Mouse (Mus musculus) embryonic facial prominence, embryonic 10.5 days (tissue): Measurements from ENCODE around the gene Trmt5. TPM values are rescaled to one million over a fixed set of nuclear protein-coding genes. Genes with fewer than 3 reads are reported as not detected.

Source experiments
- DNase-seq: peaks from one replicate; pipeline ENCODE4 v3.0.0-alpha.2; 2017; ENCODE audit warnings: low spot score
- H3K27ac ChIP-seq: fragments of 300-500 bp; sonication (generic); replicated peaks from 2 replicates; pipeline ENCODE4 v1.5.1; 2016; ENCODE audit warnings: mild to moderate bottlenecking
- H3K27me3 ChIP-seq: fragments of 300-500 bp; sonication (generic); replicated peaks from 2 replicates; pipeline ENCODE4 v1.6.1; 2016; ENCODE audit warnings: low read depth, mild to moderate bottlenecking; ENCODE audit not compliant: poor library complexity, severe bottlenecking
- H3K36me3 ChIP-seq: fragments of 300-500 bp; sonication (generic); replicated peaks from 2 replicates; pipeline ENCODE4 v1.6.1; 2016; ENCODE audit warnings: mild to moderate bottlenecking, moderate library complexity
- H3K4me1 ChIP-seq: fragments of 300-500 bp; sonication (generic); 2 replicates; pipeline ENCODE4 v1.6.1; 2016
- H3K4me3 ChIP-seq: fragments of 300-500 bp; sonication (generic); 2 replicates; pipeline ENCODE4 v1.5.1; 2016; ENCODE audit warnings: mild to moderate bottlenecking, moderate library complexity
- H3K9me3 ChIP-seq: fragments of 300-500 bp; sonication (generic); 2 replicates; pipeline ENCODE4 v1.6.1; 2016; ENCODE audit warnings: mild to moderate bottlenecking
- WGBS: fragments of 180-500 bp; shearing (Covaris S2); methylation state at CpG from one replicate; pipeline ENCODE4 v1.1.7; 2016; 5-methylcytosine and 5-hydroxymethylcytosine counted together
- polyA plus RNA-seq: library from polyadenylated mRNA; unstranded; fragments of >200 nt; fragmentation: Nextera tagmentation; extraction: Ambion mirVana; gene quantifications from 2 replicates; pipeline ENCODE4 v1.2.1, GENCODE M21; 2016

Trmt5 gene
- polyA plus RNA-seq, 1 experiment from 2014 or later: 19.8 TPM

DNA sequence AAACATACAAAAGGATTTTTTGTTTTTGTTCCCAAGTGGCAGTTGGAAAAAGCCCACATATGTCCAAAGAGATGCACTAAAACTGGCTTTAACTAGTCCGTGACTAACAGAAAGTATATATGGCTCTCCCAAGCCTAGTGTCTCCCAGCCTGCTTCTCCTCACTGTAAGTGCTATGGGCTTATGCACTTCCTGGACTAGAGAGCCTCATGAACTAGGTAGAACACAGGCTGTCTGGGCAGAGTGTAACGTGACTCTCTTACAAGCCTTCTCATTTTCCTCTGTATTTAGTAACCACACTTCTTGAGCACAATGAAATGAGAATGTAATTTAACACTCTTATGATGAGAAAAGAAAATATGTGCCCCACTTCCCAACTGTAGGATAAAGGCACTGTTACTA is 22.2 kb upstream of the Trmt5 start:
- Histone ChIP-seq H3K36me3 (peaks cover 8% of the 10 kb centered on the region), H3K9me3 (no peaks in the 10 kb centered on the region), H3K4me1 (peaks cover 3% of the 10 kb centered on the region; the same call in 1 of the 2 replicates), H3K27ac (no peak overlapping the region), H3K27me3 (no peaks in the 10 kb centered on the region), H3K4me3 (no peak overlapping the region)
- whole genome bisulfite sequencing: 83% methylated on average over 2 of the region's 2 CpGs
- DNase-seq: no peak

DNA sequence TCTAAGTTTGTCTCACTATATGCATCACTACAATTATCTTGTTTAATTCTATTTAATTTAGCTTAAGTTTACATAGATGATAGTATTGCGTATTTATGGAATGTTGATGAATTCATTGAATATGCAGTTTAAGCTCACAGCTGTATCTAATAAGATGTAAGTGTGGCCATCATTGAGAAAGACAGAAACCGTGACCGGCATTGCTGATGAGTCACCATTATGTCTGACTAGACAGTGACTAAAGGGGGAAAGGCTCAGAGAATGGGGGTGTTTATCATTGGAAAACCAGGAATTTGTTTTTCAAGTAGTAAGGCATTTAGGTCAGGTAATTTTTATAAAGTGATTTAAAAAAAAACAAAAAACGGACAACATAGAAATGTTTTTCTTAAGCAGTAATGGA is 21.2 kb upstream of the Trmt5 start:
- Histone ChIP-seq H3K4me1 (peaks cover 3% of the 10 kb centered on the region; the same call in 1 of the 2 replicates), H3K4me3 (no peak overlapping the region), H3K36me3 (peaks cover 8% of the 10 kb centered on the region), H3K27me3 (no peaks in the 10 kb centered on the region), H3K9me3 (no peaks in the 10 kb centered on the region), H3K27ac (no peak overlapping the region)
- no peak for DNase-seq
- 90% methylated on average over 4 of the region's 4 CpGs for WGBS

DNA sequence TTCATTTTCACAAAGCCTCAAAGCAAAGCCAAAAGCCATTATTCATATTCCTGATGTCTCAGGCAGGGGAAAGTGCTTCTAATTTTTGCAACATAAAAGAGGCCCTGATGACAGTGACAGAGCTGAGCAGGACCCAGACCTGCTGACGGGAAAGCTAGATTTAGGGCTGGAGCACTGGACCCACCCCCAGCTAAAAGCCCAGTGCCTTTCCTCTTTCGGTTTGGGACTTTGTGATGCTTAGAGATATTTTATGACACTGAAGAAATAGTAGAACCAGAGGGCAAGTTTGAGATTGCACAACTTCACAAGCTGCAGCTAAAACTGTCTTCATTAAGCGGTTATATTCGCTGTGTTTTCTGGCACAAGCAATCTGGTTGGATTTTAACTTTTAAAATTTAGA is 18.1 kb upstream of the Trmt5 start:
- no peak overlapping the region for H3K27ac ChIP-seq
- DNase-seq: no peak
- H3K36me3 ChIP-seq: peaks cover 16% of the 10 kb centered on the region
- H3K27me3 ChIP-seq: no peaks in the 10 kb centered on the region
- H3K9me3 ChIP-seq: no peaks in the 10 kb centered on the region
- no peak overlapping the region for H3K4me3 ChIP-seq
- H3K4me1 ChIP-seq: peaks cover 3% of the 10 kb centered on the region; the same call in 1 of the 2 replicates
- WGBS: 90% methylated on average over 4 of the region's 4 CpGs

DNA sequence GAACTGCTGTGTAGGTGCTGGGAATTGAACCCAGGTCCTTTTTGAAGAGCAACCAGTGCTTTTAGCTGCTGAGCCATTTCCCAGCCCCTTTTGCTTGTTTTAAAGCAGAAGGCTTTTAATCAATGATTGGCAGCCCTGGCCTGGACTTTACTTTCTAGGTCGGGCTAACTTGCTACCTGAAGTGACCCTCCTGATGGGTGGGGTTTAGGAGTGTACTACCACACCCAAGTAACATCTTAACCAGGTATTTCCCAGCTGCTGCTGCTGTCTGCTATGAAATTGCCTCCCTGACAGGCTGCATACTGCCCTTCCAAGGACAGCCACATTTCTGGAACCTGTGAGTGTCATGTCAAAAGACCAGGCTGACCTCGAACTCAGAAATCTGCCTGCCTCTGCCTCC is 14.0 kb upstream of the Trmt5 start:
- no peak for DNase-seq
- 91% methylated on average over 2 of the region's 2 CpGs for WGBS
- Histone ChIP-seq H3K27ac (no peak overlapping the region), H3K27me3 (no peaks in the 10 kb centered on the region), H3K36me3 (peaks cover 28% of the 10 kb centered on the region), H3K4me1 (no peaks in the 10 kb centered on the region), H3K9me3 (no peaks in the 10 kb centered on the region), H3K4me3 (no peak overlapping the region)

DNA sequence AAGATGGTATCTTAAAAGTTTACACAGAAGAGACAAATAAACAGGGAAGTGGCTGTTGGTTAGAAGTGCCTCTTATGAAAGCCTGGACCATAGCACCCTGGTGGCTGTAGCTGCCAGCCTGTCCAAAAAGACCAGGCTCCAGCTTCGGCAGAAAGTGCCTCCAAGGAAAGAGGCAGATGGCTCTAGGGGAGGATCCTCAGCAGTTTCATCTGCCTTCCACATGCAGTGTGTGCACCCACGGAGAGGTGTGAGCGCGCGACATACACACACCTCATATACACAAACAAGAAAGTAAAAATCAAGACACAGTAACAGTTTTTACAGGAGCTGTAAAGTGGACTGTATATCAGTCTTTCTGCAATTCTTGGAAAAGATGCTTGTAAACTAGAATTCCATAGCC is 12.1 kb upstream of the Trmt5 start:
- Histone ChIP-seq H3K27ac (no peak overlapping the region), H3K27me3 (no peaks in the 10 kb centered on the region), H3K36me3 (peaks cover 41% of the 10 kb centered on the region), H3K9me3 (no peaks in the 10 kb centered on the region), H3K4me3 (no peak overlapping the region), H3K4me1 (no peaks in the 10 kb centered on the region)
- no peak for DNase-seq
- 93% methylated on average over 5 of the region's 5 CpGs for WGBS

DNA sequence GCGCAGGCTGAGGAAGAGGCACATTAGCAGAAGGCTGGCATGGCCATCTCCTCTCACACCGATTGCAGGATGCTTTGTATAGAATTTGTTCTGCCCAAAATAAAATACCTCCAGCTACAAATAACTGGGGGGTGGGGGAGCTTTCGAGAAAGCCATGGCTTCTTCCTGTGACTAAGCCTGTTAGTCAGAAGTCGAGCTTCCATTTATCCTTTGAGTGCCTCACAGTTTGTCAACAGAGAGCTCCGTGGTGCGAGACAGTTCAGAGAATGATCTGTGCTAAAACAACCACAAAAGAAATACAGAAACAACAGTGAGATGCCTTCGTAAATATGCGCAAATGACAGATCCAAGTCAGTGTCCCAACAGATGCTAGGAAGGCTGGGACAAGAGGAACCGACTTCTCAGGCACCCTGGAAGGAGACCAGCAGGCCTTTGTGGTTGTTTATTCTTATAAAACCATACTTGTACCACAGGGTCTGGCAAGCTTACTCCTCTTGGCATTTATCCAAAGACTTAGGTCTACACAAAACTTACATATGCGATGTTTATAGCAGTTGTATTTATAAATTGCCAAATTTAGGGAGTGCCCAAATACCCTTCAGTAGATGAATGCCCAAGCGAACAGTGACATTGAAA is 9.1 kb upstream of the Trmt5 start:
- H3K4me3 ChIP-seq: no peak overlapping the region
- no peak overlapping the region for H3K27ac ChIP-seq
- peaks cover 52% of the 10 kb centered on the region for H3K36me3 ChIP-seq
- DNase-seq: no peak
- no peaks in the 10 kb centered on the region for H3K4me1 ChIP-seq
- no peaks in the 10 kb centered on the region for H3K9me3 ChIP-seq
- WGBS: 86% methylated on average over 11 of the region's 11 CpGs
- H3K27me3 ChIP-seq: no peaks in the 10 kb centered on the region

DNA sequence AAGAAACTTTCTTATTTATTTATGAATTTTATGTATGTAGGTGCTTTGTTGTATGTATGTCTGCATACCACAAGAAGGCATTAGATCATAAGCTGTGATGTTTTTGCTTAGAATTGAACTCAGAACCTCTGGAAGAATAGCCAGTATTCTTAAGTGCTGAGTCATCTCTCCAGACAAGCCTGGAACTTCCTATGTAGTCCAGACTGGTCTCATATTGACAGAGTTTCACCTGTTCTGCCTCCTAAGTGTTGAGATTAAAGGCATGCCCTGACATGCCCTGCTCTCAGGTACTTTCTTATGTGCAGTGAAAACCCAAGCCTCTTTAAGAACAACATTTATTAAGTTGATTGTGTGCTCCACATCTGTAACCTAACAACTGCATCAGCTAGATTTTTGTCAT is 8.4 kb upstream of the Trmt5 start:
- Histone ChIP-seq H3K4me3 (no peak overlapping the region), H3K27ac (no peak overlapping the region)
- DNase-seq: no peak

DNA sequence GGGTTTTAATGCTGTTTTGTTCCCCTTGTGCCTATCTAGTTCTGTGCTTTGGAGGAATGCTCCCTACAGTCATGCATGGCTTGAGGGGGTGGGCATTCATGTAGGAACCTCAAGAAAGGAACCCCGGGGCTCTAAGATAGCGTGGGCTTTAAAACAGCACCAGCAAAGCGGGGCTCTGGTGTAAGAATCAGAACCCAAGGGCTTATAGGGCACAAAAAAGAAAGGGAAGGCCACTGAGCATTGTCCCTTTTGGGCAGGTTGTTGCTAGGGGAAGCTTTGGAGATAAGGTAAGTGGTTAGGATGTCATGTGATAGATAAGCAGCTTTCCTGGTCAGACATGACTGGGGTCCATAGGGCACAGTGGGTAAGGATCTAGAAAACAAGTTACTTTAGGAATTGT is 2.1 kb upstream of the Trmt5 start:
- Histone ChIP-seq H3K9me3 (no peaks in the 10 kb centered on the region), H3K36me3 (peaks cover 37% of the 10 kb centered on the region), H3K4me1 (peaks cover 28% of the 10 kb centered on the region), H3K27ac (no peak overlapping the region), H3K4me3 (no peak overlapping the region), H3K27me3 (no peaks in the 10 kb centered on the region)
- DNase-seq: no peak
- 94% methylated on average over 3 of the region's 3 CpGs for WGBS

More for the DNA sequence above, 8.4 kb upstream of the Trmt5 start:
- H3K36me3 ChIP-seq: peaks cover 48% of the 10 kb centered on the region
- no peaks in the 10 kb centered on the region for H3K4me1 ChIP-seq
- H3K9me3 ChIP-seq: no peaks in the 10 kb centered on the region
- H3K27me3 ChIP-seq: no peaks in the 10 kb centered on the region

DNA sequence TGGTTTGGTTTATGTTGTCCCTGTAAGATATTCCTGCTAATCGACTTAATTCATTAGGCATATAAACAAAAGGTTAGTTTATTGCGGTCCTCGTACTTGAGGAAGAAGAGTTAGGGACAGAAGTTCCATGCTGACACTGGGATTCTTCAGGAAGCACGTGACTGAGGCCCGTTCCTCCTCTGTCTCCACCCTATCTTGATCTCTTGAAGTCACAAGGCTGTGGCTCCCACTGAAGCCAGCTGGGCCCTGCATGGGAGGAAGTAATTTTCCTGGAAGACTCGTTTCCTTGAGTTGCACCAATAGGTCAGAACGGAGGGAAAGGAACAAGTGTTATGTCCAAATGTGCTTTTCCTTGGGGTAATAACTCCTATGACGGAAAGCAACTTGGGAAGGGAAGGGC is 1.1 kb upstream of the Trmt5 start:
- Histone ChIP-seq H3K36me3 (peaks cover 43% of the 10 kb centered on the region), H3K9me3 (no peaks in the 10 kb centered on the region), H3K4me3 (peak overlapping the region; percentile 86), H3K4me1 (peaks cover 28% of the 10 kb centered on the region), H3K27me3 (no peaks in the 10 kb centered on the region), H3K27ac (no peak overlapping the region; the same call in 1 of the 2 replicates)
- 68% methylated on average over 8 of the region's 8 CpGs for WGBS
- DNase-seq: no peak

DNA sequence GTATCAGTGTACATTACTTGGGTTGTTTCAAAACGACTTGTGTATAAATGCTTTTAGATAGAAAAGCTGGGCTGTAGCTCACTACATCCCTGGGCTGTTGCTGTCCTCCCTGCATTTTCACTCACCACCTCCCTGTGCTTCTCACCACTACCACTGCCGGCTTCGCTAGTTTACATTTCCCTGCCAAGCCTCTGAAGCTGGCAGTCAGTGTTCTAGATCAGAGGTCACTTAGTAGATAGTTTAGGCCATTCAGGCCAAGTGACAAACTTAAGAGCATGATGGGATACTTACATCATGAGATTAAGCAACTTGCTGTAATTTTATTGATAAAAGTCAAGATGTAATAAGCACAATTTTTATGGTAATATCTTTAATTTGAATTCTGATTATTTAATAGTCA is 11.6 kb downstream of the Trmt5 start:
- no peaks in the 10 kb centered on the region for H3K27me3 ChIP-seq
- H3K27ac ChIP-seq: no peak overlapping the region
- no peak overlapping the region for H3K4me3 ChIP-seq
- WGBS: 90% methylated on average over 3 of the region's 3 CpGs
- peaks cover 16% of the 10 kb centered on the region; the same call in 1 of the 2 replicates for H3K9me3 ChIP-seq
- no peaks in the 10 kb centered on the region for H3K4me1 ChIP-seq
- H3K36me3 ChIP-seq: peaks cover 70% of the 10 kb centered on the region
- no peak for DNase-seq

DNA sequence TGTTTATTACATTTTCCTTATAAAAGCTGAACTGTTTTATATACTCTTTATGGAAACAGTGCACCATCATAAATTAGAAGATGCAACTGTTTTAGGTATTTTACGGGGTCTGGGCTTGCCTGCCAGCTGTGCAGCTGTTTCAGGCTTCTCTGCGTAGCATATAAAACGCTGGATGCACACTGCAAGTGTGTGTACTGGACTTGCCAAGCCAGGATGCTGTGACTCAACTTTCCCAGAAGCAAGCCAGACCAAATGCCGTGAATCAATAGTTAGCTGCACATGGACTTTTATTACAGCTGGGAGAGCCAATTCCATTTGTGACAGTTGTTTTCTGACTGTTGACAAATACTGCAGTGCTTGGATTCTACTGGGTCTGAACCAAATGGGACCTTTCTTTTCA is 16.6 kb downstream of the Trmt5 start:
- Histone ChIP-seq H3K27ac (no peak overlapping the region), H3K4me1 (peaks cover 8% of the 10 kb centered on the region), H3K36me3 (peaks cover 25% of the 10 kb centered on the region), H3K4me3 (no peak overlapping the region), H3K27me3 (no peaks in the 10 kb centered on the region), H3K9me3 (no peaks in the 10 kb centered on the region)
- no peak for DNase-seq
- 90% methylated on average over 4 of the region's 4 CpGs for WGBS

DNA sequence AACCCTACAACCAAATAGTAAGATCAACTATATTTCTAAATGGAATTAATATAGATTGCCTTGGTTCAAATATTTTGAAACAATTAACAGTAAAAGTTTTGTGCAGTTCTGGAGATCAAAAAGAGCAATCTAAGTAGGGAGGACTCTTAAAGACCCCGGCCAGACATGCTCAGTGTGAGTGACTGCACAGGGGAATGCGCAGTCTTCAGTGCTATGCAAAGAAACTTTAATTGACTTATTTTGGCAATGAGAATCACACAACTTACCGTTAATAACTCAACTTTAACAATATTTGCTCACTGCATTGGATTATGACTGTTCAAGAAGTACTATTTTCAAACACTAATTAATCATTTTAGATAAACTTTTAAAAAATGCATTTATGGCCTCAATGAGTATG is 17.0 kb downstream of the Trmt5 start:
- no peak overlapping the region for H3K4me3 ChIP-seq
- H3K27me3 ChIP-seq: no peaks in the 10 kb centered on the region
- H3K9me3 ChIP-seq: no peaks in the 10 kb centered on the region
- no peak overlapping the region for H3K27ac ChIP-seq
- 89% methylated on average over 3 of the region's 3 CpGs for WGBS
- H3K36me3 ChIP-seq: peaks cover 21% of the 10 kb centered on the region
- DNase-seq: no peak
- peaks cover 8% of the 10 kb centered on the region for H3K4me1 ChIP-seq

DNA sequence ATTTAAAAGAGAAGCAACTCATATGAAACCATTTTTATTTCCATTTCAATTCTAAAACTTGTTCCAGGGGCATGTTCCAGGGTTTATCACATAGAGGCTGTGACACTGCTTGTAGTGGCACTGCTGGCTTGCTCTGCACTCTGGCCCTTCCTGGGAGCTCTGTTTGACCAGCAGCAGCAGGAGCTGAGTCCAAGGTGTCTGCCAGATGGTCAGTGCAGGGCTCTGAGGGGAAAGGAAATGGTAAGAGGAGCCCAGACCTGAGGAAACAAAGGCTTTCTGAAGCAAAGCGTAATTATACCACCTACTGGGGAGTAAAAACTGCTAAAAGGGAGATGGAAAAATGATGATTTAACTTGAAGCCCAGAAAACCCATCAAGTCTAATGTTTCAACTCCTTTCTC is 18.0 kb downstream of the Trmt5 start:
- Histone ChIP-seq H3K27me3 (no peaks in the 10 kb centered on the region), H3K36me3 (peaks cover 11% of the 10 kb centered on the region), H3K9me3 (no peaks in the 10 kb centered on the region), H3K4me1 (peaks cover 8% of the 10 kb centered on the region), H3K4me3 (no peak overlapping the region), H3K27ac (no peak overlapping the region; the same call in 1 of the 2 replicates)
- peak; percentile 38 for DNase-seq
- WGBS: 54% methylated on average over 1 of the region's 1 CpGs
